Mouse (Mus musculus): ENCODE results near the gene Tmem254a. TPM values are rescaled to one million over a fixed set of nuclear protein-coding genes. Genes with fewer than 3 reads are reported as not detected.
"Not testable (repeated sequence)": the region's sequence is repeated elsewhere in the genome, so short reads cannot be mapped to it uniquely, and the experiment has no call there.

Gene Tmem254a
- polyA plus RNA-seq, 1 experiment from 2014 or later: 2.3 TPM

DNA sequence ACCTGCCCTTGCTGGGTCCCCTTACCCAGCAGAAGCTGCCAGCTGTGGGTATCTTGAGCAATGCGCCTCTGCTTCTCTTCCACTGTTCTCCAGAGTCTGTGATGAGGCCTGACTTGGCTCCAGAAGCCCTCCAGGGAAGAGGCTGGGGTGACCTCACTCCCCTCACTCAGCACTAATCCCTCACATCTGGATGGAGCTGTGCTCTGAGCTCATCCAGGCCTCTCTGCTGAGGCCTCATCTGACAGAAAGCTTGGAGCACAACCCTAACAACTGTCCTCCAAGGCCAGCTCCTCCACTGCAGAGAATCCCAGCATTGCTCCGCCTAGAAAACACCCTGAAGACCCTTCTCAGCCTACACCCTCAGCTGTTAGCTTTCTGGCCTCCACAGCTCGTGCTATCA lies 32.9 kb downstream of the Tmem254a start:
- 0 out of 2 replicates have a peak, but pooled peaks have one; percentile 10 for ATAC-seq (replicated peaks; ENCODE audit: insufficient number of reproducible peaks, insufficient read depth, low FRiP score, low read depth)

DNA sequence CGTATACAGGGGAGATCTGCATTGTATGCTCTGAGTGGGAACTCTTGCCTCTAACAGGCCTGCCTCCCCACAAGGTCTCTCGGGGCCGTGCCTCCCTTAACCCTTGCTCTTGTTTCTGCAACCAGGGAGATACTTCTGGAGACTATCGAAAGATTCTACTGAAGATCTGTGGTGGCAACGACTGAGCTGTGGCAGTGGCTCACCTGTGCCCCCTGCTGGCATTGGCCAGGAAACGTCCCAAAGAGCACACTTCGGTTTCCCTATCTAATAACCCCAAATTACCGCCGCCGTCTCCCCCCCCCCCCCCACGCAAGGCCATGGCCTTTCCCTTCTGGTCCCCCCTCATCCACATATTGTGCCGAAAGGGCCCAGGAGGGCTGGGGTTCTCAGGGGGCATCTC lies 41.6 kb downstream of the Tmem254a start:
- not testable (repeated sequence) for H3K4me1 ChIP-seq (replicated peaks); H3K4me3 ChIP-seq; H3K36me3 ChIP-seq; H3K27ac ChIP-seq; H3K27me3 ChIP-seq; H3K9ac ChIP-seq; H3K4me2 ChIP-seq; ATAC-seq (replicated peaks; ENCODE audit: insufficient number of reproducible peaks, insufficient read depth, low FRiP score, low read depth); H3K9me3 ChIP-seq (replicated peaks)
- no CpG with 5 or more reads among the region's 12 CpGs for WGBS

More for the DNA sequence above, 32.9 kb downstream of the Tmem254a start:
- H3K4me3 ChIP-seq; H3K9ac ChIP-seq; H3K36me3 ChIP-seq; H3K4me2 ChIP-seq; H3K4me1 ChIP-seq (replicated peaks); H3K27me3 ChIP-seq; H3K27ac ChIP-seq; H3K9me3 ChIP-seq (replicated peaks): not testable (repeated sequence)
- WGBS: no CpG with 5 or more reads among the region's 3 CpGs

DNA sequence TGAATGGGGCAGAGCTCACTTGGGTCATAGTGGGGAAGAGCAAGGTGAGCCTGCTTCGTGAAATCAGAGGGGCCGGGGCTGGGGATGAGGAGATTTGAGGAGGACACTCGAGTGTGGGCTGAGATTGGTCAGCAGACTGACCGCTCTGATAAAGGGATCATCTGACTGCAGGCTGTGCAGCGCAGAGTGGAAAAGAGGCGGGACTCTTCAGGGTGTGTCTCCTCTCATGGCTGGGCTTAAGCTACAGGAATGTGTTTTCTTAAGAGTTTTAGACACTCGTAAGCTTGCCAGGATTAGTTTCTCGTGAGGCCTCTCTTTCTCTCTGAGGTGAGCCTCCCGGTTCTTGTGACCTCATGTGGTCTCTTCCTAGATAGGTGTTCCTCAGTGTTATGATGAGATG lies 45.7 kb downstream of the Tmem254a start:
- H3K27ac ChIP-seq; H3K36me3 ChIP-seq; ATAC-seq (replicated peaks; ENCODE audit: insufficient number of reproducible peaks, insufficient read depth, low FRiP score, low read depth); H3K4me2 ChIP-seq; H3K9ac ChIP-seq; H3K4me1 ChIP-seq (replicated peaks); H3K27me3 ChIP-seq; H3K9me3 ChIP-seq (replicated peaks); H3K4me3 ChIP-seq: not testable (repeated sequence)
- no CpG with 5 or more reads among the region's 9 CpGs for WGBS

DNA sequence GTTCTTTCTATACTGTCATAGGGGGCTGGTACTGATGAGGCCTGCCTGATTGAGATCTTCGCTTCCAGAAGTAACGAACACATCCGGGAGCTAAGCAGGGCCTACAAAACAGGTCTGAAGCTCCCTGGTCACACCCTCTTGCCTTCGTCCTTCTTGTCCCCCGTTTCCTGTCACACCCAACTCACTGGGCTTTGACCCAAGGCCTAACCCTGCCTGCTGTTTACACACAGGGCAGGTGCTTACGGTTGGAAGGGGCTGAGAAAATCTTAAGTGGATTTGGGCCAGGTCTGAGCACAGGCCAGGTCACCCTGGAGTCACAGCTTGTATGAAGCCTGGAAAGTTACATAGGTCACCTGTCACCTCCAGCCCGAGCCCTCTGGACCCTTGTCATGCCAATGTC lies 50.8 kb downstream of the Tmem254a start:
- peaks cover 20% of the 10 kb centered on the region for H3K4me1 ChIP-seq (replicated peaks)
- no CpG with 5 or more reads among the region's 7 CpGs for WGBS

More for the DNA sequence above, 50.8 kb downstream of the Tmem254a start:
- H3K9ac ChIP-seq; H3K27ac ChIP-seq; H3K9me3 ChIP-seq (replicated peaks); H3K4me3 ChIP-seq; H3K36me3 ChIP-seq; H3K27me3 ChIP-seq; ATAC-seq (replicated peaks; ENCODE audit: insufficient number of reproducible peaks, insufficient read depth, low FRiP score, low read depth); H3K4me2 ChIP-seq: not testable (repeated sequence)

Other genes with a start within 250 kb of the Tmem254a start
- gene Ppif, start 233.5 kb downstream of the Tmem254a start, polyA plus RNA-seq (2015; fragmentation: Nextera tagmentation; extraction: Ambion mirVana): 102 and 108 TPM in 2 replicates
- gene Zcchc24, start 158.6 kb downstream of the Tmem254a start, polyA plus RNA-seq (2015; fragmentation: Nextera tagmentation; extraction: Ambion mirVana): 22.4 and 26.8 TPM in 2 replicates
- gene Anxa11, start 85.5 kb downstream of the Tmem254a start, polyA plus RNA-seq (2015; fragmentation: Nextera tagmentation; extraction: Ambion mirVana): 27.0 and 31.6 TPM in 2 replicates
- gene Plac9a, start 24.6 kb downstream of the Tmem254a start, polyA plus RNA-seq (2015; fragmentation: Nextera tagmentation; extraction: Ambion mirVana): 0.85 TPM in 1 of 2 replicates, not detected in the other
- not detected in 2 replicates for gene Cphx1, start 10.6 kb upstream of the Tmem254a start, polyA plus RNA-seq (2015; fragmentation: Nextera tagmentation; extraction: Ambion mirVana)
- 0.43 and 0.82 TPM in 2 replicates for gene Duxbl1, start 50.9 kb upstream of the Tmem254a start, polyA plus RNA-seq (2015; fragmentation: Nextera tagmentation; extraction: Ambion mirVana)
- gene Gm9780, start 115.0 kb upstream of the Tmem254a start, polyA plus RNA-seq (2015; fragmentation: Nextera tagmentation; extraction: Ambion mirVana): 17.0 and 23.9 TPM in 2 replicates
- gene Tmem254c, start 139.7 kb upstream of the Tmem254a start, polyA plus RNA-seq (2015; fragmentation: Nextera tagmentation; extraction: Ambion mirVana): 15.8 and 21.7 TPM in 2 replicates
- gene Cphx2, start 153.8 kb upstream of the Tmem254a start, polyA plus RNA-seq (2015; fragmentation: Nextera tagmentation; extraction: Ambion mirVana): not detected in 2 replicates
- not detected in 2 replicates for gene Cphx3, start 154.6 kb upstream of the Tmem254a start, polyA plus RNA-seq (2015; fragmentation: Nextera tagmentation; extraction: Ambion mirVana)
- gene Duxbl2, start 190.7 kb upstream of the Tmem254a start, polyA plus RNA-seq (2015; fragmentation: Nextera tagmentation; extraction: Ambion mirVana): 0.94 and 1.4 TPM in 2 replicates

All from heart, embryonic 15.5 days (tissue).